Mouse (Mus musculus) ES-Bruce4 (cell line): ENCODE results near the gene Gm17416.
A peak's percentile ranks its signal among the peaks of the same experiment; 100 is the strongest.

Experiments
- CTCF ChIP-seq: IDR thresholded peaks from one replicate; pipeline ENCODE4 v1.8.1; 2011; ENCODE audit warnings: low read depth, low read length
- EP300 ChIP-seq: IDR thresholded peaks from 2 replicates; pipeline ENCODE4 v1.6.1; 2011; ENCODE audit warnings: low read depth, low read length; ENCODE audit not compliant: insufficient read depth
- POLR2A ChIP-seq: IDR thresholded peaks from one replicate; pipeline ENCODE4 v1.8.1; 2011; ENCODE audit warnings: low read length; ENCODE audit not compliant: insufficient read depth

GRCm38 (mm10) chr2:152572114-152572794, 3.1 kb downstream of the Gm17416 start, which contains the start of gene Defb21:
- peak; percentile 70 for TF ChIP-seq CTCF
- no peak for TF ChIP-seq POLR2A
- no peak for TF ChIP-seq EP300
